Mouse (Mus musculus) ES-E14 (cell line): Measurements from ENCODE around the gene Tnfaip1.

Experiments
- CHD2 ChIP-seq: IDR thresholded peaks from 2 replicates; pipeline ENCODE4 v1.6.1; 2014; ENCODE audit warnings: mild to moderate bottlenecking, low read depth, low read length, inconsistent platforms
- MAFK ChIP-seq: IDR thresholded peaks from 2 replicates; pipeline ENCODE4 v1.6.1; 2014; ENCODE audit warnings: mild to moderate bottlenecking, low read depth, low read length, inconsistent platforms; ENCODE audit not compliant: insufficient read depth
- ZNF384 ChIP-seq: IDR thresholded peaks from 2 replicates; pipeline ENCODE4 v1.6.1; 2012; ENCODE audit warnings: low read depth, low read length, inconsistent platforms

- no peak for TF ChIP-seq MAFK
- TF ChIP-seq CHD2, result no peak
- TF ChIP-seq ZNF384, result no peak
Measured at GRCm38 (mm10) chr11:78518931-78519330, 17.2 kb downstream of the Tnfaip1 start.
